Mouse (Mus musculus): ENCODE measurements at regions not wholly inside any gene's neighbourhood (a gene's known extent, or its start where the extent isn't known, plus 50 kb on each side); places are given as distances from the start of the nearest gene placed in this dataset.

DNA sequence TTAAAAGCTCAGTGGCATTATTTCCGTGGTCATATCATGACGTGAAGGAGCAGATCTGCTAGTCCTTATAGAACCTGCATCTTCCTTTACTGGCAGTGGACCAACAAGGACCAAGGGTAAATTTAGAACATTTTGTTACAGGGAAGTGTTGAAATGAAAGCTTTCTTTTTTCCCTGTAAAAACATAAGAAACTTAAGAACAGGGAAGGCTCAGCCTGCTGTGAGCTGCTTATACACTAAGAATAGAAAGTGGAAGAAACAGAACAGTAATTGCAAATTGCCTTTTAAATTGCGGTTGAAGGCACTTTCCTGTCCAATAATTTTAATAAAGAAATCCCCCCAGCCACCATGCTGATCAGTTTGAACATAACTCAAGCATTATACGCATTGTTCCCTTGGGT, 140.4 kb downstream of the Lca5 start:
- Histone ChIP-seq H3K4me3 (no peak overlapping the region), H3K9me3 (replicated peaks) (no peaks in the 10 kb centered on the region), H3K4me1 (no peaks in the 10 kb centered on the region), H3K36me3 (no peaks in the 10 kb centered on the region), H3K27ac (no peak overlapping the region), H3K27me3 (no peaks in the 10 kb centered on the region), H3K9ac (no peak overlapping the region), H3K4me2 (replicated peaks) (no peak overlapping the region)
- 76% methylated on average over 4 of the region's 4 CpGs for WGBS
- no peak for ATAC-seq (ENCODE audit: low FRiP score)

DNA sequence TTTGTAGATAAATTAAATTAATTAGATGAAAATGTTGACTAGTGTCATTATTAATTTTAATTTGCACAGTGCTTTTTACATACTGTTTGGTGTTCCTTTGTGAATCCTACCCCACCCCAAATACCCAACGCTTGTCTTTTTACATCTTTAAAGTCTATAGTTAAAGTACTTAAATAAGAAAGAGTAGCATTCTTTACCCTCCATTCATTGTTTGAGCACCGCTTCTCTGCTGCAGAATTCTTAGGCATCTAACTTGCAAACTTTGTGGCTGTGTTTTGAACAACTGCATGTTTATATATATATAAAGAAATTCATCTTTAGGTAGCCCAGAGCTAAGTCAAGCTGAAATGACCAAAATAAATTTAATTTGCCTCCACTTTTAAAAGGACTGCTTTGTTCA, 140.9 kb downstream of the Lca5 start:
- Histone ChIP-seq H3K4me1 (no peaks in the 10 kb centered on the region), H3K4me3 (no peak overlapping the region), H3K27ac (no peak overlapping the region), H3K9me3 (replicated peaks) (no peaks in the 10 kb centered on the region), H3K36me3 (no peaks in the 10 kb centered on the region), H3K27me3 (no peaks in the 10 kb centered on the region), H3K4me2 (replicated peaks) (no peak overlapping the region), H3K9ac (no peak overlapping the region)
- WGBS = 71% methylated on average over 2 of the region's 2 CpGs
- ATAC-seq (ENCODE audit: low FRiP score) = no peak

DNA sequence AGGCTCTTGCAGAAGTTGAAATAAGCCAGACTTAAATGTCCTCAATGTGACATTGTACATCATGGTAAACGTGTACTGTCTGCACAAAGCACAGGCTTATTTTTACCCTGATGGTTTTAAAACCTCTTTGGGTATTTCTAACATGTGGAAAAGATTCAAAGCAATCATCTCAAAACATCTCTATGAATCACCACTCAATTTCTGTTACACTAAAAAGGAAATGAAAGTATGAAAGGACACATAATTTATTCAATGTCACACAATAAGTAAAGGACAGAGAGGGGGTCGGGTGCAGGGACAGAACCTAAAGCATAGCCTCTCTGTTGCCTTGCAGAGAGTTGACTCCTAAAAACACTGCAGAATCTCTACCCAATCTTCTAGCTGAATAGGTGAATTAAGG, 141.3 kb downstream of the Lca5 start:
- Histone ChIP-seq H3K4me2 (replicated peaks) (no peak overlapping the region), H3K4me1 (no peaks in the 10 kb centered on the region), H3K36me3 (no peaks in the 10 kb centered on the region), H3K9me3 (replicated peaks) (no peaks in the 10 kb centered on the region), H3K9ac (no peak overlapping the region), H3K27me3 (no peaks in the 10 kb centered on the region), H3K27ac (no peak overlapping the region), H3K4me3 (no peak overlapping the region)
- ATAC-seq (ENCODE audit: low FRiP score) = no peak
- 72% methylated on average over 2 of the region's 2 CpGs for WGBS

DNA sequence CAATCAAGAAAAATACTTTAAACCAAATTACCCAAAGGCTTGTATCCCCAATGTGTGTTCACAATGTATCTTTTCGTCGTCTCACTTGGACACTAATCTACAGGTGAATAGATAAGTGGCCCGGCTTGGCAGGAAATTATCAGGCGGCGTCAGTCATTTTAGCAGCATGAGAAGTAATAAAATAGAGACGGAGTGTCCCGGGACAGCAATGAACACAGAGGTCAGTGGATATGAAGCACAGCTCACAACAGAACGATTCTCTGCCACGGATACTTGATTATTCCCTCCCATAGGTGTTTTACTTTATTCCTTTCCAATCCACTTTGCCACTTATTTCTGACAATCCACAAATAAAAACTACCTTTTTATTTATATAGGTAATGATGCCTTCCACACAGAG, 145.5 kb downstream of the Lca5 start:
- no peak overlapping the region for H3K9ac ChIP-seq
- ATAC-seq (ENCODE audit: low FRiP score) = no peak
- no peaks in the 10 kb centered on the region for H3K4me1 ChIP-seq
- 90% methylated on average over 9 of the region's 9 CpGs for WGBS
- no peak overlapping the region for H3K4me3 ChIP-seq
- no peaks in the 10 kb centered on the region for H3K9me3 ChIP-seq (replicated peaks)
- H3K36me3 ChIP-seq = no peaks in the 10 kb centered on the region
- no peaks in the 10 kb centered on the region for H3K27me3 ChIP-seq
- H3K4me2 ChIP-seq (replicated peaks) = no peak overlapping the region
- no peak overlapping the region for H3K27ac ChIP-seq

DNA sequence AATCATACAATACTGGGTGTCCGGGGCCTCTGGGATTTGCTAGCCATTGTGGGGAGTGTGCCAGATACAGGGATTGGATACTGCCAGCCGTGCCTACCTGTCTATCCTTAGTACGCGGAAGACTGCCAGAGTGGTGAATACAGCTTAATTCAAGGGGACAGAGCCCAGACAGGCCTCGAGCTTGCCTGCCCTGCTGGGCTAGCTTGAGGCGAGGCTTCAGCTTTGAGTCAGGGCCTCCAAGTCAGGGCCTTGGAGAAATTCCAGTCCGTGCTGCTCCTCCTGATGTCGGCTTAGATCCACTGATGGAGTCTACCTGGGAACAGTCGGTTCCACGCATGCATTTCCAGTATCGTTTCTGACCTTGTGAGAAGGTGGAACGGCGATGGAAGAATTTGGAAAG, 146.5 kb downstream of the Lca5 start:
- no peak for ATAC-seq (ENCODE audit: low FRiP score)
- Histone ChIP-seq H3K4me2 (replicated peaks) (no peak overlapping the region), H3K4me1 (no peaks in the 10 kb centered on the region), H3K27ac (no peak overlapping the region), H3K9ac (no peak overlapping the region), H3K36me3 (no peaks in the 10 kb centered on the region), H3K27me3 (no peaks in the 10 kb centered on the region), H3K9me3 (replicated peaks) (no peaks in the 10 kb centered on the region), H3K4me3 (no peak overlapping the region)
- WGBS = 91% methylated on average over 13 of the region's 13 CpGs

DNA sequence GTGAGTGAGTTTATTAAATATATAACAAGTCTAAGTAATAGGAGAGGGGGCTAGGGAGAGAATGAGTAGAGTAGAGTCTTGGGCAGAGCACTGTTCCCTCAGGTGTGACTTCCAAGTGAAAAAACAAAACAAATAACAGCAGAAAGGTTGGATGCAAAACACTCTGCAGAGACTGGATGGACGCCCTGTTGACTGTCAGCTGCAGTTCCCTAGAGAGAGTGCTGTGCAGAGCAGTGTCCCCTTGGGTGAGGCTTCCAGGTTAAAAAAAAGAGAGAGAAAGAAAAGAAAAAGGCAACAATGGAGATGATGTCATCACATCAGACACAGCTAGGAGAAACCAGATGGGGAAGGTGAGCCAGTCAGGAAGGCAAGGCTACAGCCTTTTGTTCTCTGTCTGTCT, 137.6 kb upstream of the Hmgn3 start:
- H3K4me3 ChIP-seq = no peak overlapping the region
- H3K27ac ChIP-seq = no peak overlapping the region
- H3K36me3 ChIP-seq = no peaks in the 10 kb centered on the region
- no peak for ATAC-seq (ENCODE audit: low FRiP score)
- H3K4me1 ChIP-seq = no peaks in the 10 kb centered on the region
- WGBS = 63% methylated on average over 1 of the region's 1 CpGs
- H3K4me2 ChIP-seq (replicated peaks) = no peak overlapping the region
- no peak overlapping the region for H3K9ac ChIP-seq
- H3K27me3 ChIP-seq = no peaks in the 10 kb centered on the region
- H3K9me3 ChIP-seq (replicated peaks) = no peaks in the 10 kb centered on the region

DNA sequence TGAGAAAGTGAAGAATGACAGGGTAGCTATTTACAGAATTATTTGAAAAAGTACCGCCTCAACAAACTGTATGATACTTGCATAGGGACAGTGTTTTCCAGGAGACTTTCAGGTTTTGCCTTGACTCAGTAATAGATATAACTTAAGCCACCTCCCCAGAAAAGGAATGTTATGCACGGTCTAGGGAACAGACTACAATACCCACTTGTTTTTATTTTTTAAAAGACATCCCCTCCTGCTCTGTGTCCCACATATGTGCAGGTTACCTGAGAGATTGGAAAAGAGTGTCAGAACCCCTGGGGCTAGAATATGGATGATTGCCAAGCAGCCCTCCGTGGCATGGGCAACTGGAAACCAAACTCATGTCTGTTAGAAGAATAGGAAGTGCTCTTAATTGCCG, 137.2 kb upstream of the Hmgn3 start:
- Histone ChIP-seq H3K4me3 (no peak overlapping the region), H3K9ac (no peak overlapping the region), H3K27ac (no peak overlapping the region), H3K4me1 (no peaks in the 10 kb centered on the region), H3K27me3 (no peaks in the 10 kb centered on the region), H3K9me3 (replicated peaks) (no peaks in the 10 kb centered on the region), H3K36me3 (no peaks in the 10 kb centered on the region), H3K4me2 (replicated peaks) (no peak overlapping the region)
- no peak for ATAC-seq (ENCODE audit: low FRiP score)
- 68% methylated on average over 4 of the region's 4 CpGs for WGBS

DNA sequence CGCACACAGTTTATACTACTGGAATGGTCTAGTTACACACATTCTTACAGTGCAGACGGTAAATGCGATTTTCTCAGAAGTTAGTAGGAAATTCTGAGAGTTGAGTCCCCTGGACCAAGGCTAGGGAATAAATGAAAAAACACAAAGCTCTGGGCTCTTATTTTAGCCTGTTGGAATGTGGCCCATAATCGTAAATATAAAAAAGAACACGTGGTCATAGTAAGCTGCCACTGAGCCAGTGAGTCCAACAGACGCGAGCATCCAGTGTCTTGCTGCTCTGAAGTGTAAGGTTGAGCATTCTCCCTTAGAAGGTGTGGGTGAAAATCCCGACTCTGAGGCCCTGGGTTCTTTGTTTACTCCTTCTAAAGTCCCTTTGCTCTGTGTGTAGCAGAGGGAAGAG, 136.8 kb upstream of the Hmgn3 start:
- Histone ChIP-seq H3K4me3 (no peak overlapping the region), H3K27me3 (no peaks in the 10 kb centered on the region), H3K27ac (no peak overlapping the region), H3K4me2 (replicated peaks) (no peak overlapping the region), H3K4me1 (no peaks in the 10 kb centered on the region), H3K36me3 (no peaks in the 10 kb centered on the region), H3K9me3 (replicated peaks) (no peaks in the 10 kb centered on the region), H3K9ac (no peak overlapping the region)
- no peak for ATAC-seq (ENCODE audit: low FRiP score)
- 72% methylated on average over 8 of the region's 8 CpGs for WGBS

DNA sequence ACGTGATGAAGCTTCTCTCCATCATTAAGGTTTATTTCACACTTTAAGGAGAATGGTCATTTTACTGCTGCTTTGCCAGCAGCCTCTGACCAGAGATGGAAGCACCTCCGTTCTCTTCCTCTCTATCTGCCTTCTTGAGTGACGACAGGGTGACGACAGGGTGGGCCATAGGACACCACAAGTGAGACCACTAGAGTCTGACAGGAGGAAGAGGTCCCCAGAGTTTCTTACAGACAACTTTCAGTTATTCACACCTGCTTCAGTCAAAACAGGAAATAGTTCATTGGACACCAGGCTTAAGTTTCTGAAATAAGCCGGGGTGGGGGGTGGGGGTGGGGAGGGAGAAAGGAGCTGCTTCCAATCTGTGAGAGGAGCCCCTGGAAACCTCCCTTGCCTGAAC, 131.3 kb upstream of the Hmgn3 start:
- Histone ChIP-seq H3K4me2 (replicated peaks) (no peak overlapping the region), H3K27me3 (no peaks in the 10 kb centered on the region), H3K9me3 (replicated peaks) (no peaks in the 10 kb centered on the region), H3K4me3 (no peak overlapping the region), H3K9ac (no peak overlapping the region), H3K4me1 (no peaks in the 10 kb centered on the region), H3K36me3 (no peaks in the 10 kb centered on the region), H3K27ac (no peak overlapping the region)
- ATAC-seq (ENCODE audit: low FRiP score) = no peak
- 69% methylated on average over 4 of the region's 5 CpGs for WGBS

DNA sequence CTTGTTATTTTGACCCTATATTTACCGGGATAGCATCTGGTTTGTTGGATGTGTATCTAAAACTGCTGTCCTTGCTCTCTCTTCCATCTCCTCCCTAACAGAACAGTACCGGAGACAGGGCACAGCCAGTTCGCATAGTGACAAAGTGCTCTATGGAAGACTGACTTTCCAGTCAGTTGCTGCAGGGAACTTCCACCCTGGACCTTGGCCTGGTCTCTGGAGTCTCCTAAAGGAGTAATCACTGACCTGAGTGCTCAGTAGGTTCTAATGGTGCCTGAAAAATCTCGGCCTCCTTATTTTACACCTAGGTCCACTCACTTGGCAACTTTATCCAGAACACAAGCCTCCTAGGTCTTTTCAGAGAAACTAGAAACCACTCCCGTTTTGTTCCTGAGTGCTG, 130.9 kb upstream of the Hmgn3 start:
- Histone ChIP-seq H3K4me1 (no peaks in the 10 kb centered on the region), H3K36me3 (no peaks in the 10 kb centered on the region), H3K4me3 (no peak overlapping the region), H3K9me3 (replicated peaks) (no peaks in the 10 kb centered on the region), H3K27ac (no peak overlapping the region), H3K9ac (no peak overlapping the region), H3K4me2 (replicated peaks) (no peak overlapping the region), H3K27me3 (no peaks in the 10 kb centered on the region)
- no peak for ATAC-seq (ENCODE audit: low FRiP score)
- 84% methylated on average over 5 of the region's 5 CpGs for WGBS

DNA sequence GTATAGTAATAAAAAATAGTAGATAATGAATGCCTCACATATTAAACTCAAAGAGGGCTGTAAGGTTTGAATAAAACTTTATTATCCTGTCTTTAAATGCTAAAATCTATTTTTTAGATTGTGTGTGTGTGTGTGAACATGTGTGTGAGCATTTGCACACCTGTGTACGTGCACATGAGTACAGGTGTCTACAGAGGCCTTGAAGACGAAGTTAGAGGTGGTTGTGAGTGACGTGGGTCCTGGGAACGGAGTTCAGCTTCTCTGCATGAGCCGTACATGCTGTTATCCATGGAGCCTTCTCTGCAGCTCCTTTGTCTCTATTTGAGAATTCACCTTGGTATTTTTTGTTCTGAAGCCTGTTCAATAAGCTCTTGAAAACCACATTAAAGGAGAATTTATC, 129.8 kb upstream of the Hmgn3 start:
- ATAC-seq (ENCODE audit: low FRiP score) = no peak
- WGBS = 91% methylated on average over 5 of the region's 5 CpGs
- no peak overlapping the region for H3K4me3 ChIP-seq

DNA sequence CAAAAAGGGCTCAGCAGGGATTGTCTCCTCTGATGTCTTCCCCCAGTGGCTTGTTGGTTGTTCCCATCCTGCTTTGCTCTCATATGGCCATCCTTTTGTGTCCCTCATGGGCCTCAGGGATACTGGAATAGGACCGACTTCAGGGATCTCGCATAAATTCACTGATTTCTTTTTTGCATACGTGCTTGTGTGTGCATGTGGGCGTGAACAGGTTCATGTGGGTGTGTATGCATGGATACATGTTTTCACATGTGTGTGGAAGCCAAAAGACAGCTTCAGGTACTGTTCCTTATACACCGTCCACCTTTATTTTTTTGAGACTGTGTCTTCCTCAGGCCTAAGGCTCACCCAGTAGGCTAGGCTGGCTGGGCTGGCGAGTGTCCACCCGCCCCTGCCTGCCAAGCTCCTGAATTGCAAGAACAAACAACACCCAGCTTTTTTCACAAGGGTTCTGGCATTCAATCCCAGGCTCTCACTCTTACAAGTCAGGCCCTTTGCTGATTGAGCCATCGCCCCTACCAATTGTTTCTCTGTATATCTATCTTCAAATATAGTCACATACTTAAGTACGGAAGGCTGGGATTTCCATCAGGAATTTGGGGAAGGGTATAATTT, 127.0 kb upstream of the Hmgn3 start:
- ATAC-seq (ENCODE audit: low FRiP score) = no peak
- Histone ChIP-seq H3K4me3 (no peak overlapping the region), H3K9ac (no peak overlapping the region), H3K4me1 (no peaks in the 10 kb centered on the region), H3K27ac (no peak overlapping the region), H3K36me3 (no peaks in the 10 kb centered on the region), H3K4me2 (replicated peaks) (no peak overlapping the region), H3K27me3 (no peaks in the 10 kb centered on the region), H3K9me3 (replicated peaks) (no peaks in the 10 kb centered on the region)
- WGBS = 82% methylated on average over 9 of the region's 9 CpGs

More for the DNA sequence above, 129.8 kb upstream of the Hmgn3 start:
- H3K36me3 ChIP-seq = no peaks in the 10 kb centered on the region
- H3K4me1 ChIP-seq = no peaks in the 10 kb centered on the region
- H3K9ac ChIP-seq = no peak overlapping the region
- no peaks in the 10 kb centered on the region for H3K9me3 ChIP-seq (replicated peaks)
- H3K27ac ChIP-seq = no peak overlapping the region
- no peaks in the 10 kb centered on the region for H3K27me3 ChIP-seq
- no peak overlapping the region for H3K4me2 ChIP-seq (replicated peaks)

DNA sequence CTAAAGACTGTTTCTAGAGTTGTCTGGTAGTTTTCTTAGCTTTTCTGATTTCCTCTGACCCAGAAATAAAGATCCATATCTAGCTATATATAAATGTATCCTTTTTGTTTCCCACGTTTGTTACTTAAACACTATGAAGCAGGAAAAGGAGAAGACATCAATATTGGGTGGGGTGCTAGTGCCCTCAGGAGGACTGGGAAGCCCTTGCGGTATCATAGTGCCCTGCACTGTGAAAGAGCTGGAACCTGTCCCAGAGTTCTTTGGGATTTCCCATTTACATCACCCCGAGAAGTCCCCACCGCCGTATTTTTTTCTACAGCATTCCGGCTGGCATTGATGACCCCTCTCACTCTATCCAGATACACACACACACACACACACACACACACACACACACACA, 119.3 kb upstream of the Hmgn3 start:
- Histone ChIP-seq H3K4me3 (no peak overlapping the region), H3K4me2 (replicated peaks) (no peak overlapping the region), H3K27ac (no peak overlapping the region), H3K4me1 (no peaks in the 10 kb centered on the region), H3K9me3 (replicated peaks) (no peaks in the 10 kb centered on the region), H3K9ac (no peak overlapping the region), H3K36me3 (no peaks in the 10 kb centered on the region), H3K27me3 (no peaks in the 10 kb centered on the region)
- WGBS = 76% methylated on average over 6 of the region's 6 CpGs
- no peak for ATAC-seq (ENCODE audit: low FRiP score)
